Mouse (Mus musculus) adrenal gland, adult 8-10 months (tissue): Measurements from ENCODE around the gene Cad. TPM values are rescaled to one million over a fixed set of nuclear protein-coding genes. Genes with fewer than 3 reads are reported as not detected.

Experiments
- DNase-seq: peaks from one replicate; pipeline ENCODE4 v3.0.0; 2022
- total RNA-seq, 4 experiments: library from RNA; stranded (reverse); gene quantifications; 2 replicates each; pipeline ENCODE4 v1.2.4; 2022

Cad gene
- total RNA-seq, 4 experiments from 2014 or later, result 23.1 to 52.0 (median 33.6) TPM

DNA sequence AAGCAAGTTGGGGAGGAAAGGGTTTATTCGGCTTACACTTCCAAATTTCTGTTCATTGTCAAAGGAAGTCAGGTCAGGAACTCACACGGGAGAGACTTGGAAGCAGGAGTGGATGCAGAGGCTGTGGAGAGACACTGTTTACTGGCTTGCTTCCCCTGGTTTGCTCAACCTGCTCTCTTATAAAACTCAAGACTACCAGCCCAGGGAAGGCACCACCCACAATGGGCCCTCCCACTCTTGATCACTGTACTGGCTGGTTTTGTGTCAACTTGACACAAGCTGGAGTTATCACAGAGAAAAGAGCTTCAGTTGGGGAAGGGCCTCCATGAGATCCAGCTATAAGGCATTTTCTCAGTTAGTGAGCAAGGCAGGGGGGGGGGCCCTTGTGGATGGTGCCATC, 16.5 kb downstream of the Cad start:
- no peak for DNase-seq

DNA sequence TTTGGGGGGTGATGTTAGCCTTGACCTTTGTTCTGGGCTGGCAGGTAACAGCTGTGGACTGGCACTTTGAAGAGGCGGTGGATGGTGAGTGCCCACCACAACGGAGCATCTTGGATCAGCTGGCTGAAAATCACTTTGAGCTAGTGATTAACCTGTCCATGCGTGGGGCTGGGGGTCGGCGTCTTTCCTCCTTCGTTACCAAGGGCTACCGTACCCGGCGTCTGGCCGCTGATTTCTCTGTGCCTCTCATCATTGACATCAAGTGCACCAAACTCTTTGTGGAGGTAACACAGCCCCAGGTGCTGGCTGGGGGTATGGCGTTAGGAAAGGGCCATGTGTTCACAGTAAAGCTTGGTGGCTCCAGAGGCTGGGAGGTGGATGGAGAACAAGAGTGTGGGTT, 17.2 kb downstream of the Cad start:
- DNase-seq, result no peak

DNA sequence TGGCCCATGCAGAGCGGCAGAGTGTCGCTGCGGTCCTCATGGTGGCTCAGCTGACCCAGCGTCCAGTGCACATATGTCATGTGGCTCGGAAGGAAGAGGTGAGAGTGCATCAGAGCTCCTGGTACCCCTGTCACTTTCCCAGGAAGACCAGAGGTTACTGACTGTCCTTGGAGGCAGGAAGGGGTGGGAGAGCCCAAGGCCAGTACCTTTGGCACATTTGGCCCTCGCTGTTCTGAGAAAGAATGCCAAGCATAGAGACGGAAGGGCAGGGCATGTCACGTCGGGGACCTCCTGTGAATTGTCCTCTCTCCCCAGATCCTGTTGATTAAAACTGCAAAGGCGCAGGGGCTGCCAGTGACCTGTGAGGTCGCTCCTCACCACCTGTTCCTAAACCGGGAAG, 18.6 kb downstream of the Cad start:
- DNase-seq, result no peak

DNA sequence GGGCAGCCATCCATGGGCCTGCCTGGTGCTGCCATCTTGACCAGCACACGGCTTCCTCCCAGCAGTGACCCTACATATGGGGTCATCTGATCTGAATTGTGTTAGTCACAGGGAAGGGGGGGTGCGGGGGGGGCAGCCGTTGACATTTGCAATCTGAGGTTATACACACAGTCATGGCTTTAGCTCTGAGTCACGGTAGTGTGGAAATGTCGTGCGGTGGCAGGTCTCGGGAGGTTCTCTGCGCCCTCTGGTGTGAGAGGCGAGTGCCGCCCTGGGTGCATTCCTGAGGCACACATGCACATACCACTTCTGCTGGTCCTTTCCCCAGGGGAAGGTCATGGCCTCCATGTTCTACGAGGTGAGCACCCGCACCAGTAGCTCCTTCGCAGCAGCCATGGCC, 21.8 kb downstream of the Cad start:
- DNase-seq, result peak; percentile 50

DNA sequence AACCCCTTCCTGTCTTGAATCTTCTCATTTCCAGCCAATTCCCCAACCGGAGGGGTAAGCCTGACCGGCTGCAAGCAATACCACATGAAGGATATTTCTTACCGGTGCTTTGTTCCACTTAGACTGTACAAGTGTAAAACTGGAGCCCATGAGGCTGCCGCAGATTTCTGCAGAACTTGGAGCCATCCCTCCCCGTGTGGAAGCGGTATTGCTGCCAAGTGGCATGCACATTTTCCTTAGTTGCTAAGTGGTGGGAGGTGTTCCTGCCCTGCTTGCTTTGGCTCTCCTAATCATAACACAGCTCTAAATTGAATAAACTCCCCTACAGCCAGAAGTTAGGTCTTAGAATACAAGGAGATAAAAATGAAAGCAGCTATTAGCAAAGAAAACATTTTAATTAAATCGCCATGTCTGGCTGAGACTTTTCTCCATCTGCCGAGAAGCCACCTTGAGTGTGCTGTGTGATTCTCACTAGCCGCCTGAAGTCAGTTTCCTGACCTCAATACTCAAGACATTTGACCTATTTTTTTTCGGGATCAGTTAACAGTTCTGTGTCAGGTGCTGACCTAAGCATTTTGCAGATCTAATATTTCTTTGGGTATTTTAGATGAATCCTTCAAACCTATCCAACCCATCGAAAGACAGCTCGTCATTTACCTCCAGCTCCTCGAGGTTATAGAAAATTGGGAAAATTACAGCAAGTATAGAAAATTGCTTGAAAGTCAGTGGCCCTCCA, 25.6 kb downstream of the Cad start:
- no peak for DNase-seq

DNA sequence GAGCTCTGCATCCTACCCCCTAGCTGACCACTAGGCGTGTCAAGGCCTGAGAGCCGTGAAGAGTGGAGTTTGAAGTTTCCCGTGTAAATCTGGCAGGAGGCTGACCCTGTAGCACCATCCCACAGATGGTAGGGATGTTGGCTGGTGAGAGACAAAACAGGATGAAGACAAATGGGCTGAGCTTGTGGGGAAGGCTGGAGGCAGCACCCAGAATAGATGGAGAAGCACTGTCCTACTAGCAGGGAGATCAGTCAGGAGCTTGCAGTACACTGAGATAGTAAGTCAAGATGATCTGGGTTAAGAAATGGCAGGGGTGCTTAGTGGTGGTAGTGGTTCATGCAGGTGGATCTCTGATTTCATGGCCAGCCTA, 26.2 kb downstream of the Cad start:
- no peak for DNase-seq

DNA sequence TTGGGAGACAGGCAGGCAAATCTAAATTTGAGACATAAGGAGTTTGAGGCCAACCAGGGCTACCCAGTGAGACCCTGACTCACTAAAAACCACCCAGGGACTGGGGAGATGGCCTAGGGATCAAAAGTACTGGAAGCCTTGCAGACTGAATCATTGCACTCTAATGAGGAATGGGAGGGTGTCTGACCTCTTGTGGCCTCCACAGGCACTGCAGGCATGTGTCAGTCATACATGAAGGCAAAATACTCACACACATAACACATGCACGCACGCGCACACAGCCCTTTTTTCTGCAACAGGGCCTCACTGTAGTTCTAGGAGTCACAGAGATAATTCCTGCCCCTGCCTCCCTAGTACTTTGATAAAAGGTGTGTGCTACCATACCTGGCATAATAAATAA, 26.8 kb downstream of the Cad start:
- DNase-seq, result no peak

DNA sequence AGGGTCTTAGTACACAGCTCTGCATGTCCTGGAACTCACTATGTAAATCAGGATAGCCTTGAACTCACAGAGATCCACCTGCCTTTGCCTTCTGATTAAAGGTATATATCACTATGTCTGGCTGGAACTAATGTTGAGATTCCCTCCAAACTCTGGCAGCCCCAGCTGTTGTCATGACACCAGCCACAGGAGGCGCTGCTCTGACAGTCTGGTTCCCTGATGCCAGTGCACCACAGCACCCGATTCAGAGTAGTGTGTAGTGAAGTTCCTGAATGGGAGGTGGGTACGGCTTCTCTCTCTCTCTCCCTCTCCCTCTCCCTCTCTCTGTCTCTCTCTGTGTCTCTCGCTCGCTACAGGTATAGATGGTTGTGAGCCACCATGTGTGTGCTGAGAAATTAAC, 27.8 kb downstream of the Cad start:
- DNase-seq, result no peak

DNA sequence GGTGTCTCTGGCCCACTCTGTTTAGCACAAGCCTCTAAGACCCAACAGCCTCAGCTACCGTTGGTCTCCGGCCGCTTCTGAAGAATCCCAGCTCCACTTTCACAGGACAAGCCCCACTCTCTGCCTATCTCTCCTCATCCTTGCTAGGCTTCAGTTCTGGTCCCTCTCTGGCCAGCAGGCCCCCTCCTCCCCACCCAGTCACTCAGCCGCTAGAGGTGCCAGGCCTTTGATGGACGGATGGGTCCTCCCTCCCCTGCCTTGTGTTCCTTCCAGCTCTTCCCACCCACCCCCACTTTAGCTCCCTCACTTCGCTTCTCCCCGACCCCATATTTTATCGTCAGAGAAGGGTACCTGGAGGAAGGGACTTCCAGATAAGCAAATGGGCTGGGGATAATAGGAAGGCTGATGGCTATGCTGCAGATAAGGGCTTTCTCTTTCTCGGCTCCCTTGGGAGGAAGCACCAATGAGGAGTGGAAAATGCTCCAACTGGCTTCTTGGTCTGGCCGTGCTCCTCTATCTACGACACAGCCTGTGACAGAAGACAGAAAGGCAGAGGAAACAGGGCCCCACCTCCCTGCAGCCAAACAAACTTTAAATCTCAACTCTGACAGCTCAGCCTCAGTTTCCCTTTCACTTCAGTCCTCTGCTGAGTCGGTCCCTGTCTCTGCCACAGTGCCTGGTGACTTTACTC, 28.5 kb downstream of the Cad start:
- no peak for DNase-seq

DNA sequence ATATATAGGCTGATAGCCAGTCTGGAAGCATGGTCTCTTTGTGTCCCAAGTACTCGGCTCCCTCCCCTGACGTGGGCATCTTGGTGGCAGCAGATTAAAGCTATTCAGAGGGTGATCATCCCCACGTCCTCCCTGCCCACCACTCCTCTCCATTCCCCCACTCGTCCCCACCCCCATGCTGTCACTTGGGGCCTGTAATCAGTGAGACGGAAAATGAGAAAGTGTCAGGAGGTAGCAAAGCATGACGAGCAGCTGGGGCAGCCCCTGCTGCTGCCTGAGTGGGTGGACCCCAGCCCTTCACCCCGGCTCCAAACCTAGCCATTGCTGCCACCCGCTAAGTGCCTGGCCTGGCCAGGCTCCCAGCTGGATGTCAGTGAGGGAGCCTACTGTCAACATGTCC, 29.4 kb downstream of the Cad start:
- no peak for DNase-seq

DNA sequence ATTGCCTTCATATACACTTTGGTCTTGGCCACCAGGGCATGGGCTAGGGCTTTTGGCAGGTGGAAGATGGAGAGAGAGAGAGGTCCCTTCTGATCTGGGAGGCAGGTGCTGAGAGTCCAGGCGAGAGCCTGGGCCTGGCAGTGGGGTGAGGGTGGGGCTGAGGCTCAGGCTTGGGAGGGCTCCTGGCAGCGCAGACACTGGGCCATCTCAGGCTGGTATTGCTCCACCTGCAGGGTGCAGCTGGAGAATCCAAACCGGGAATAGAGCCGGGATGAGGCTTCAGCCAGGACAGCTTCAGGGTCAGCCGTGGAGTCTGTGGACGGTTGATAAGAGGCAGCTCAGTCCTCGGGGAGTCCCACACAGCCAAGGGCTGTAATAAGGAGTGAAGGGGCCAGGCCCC, 32.0 kb downstream of the Cad start:
- no peak for DNase-seq

DNA sequence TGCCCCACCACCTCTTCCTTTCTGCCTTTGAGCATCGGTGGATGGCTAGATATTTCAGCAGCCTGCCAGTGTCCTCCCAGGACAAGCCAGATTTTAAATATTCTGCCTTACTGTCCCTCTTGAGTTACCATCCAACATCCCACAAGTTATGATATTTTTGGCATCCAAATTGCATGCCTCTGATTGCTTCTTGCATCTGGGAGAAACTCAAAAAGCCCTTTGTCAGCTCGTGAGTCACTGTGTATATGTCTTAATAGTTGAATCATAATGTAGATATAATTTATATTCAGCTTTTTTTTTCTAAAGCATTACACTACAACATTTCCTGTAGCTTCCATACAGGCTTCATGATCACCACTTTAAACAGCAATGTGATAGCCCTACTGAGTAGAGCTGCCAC, 32.6 kb downstream of the Cad start:
- DNase-seq, result no peak

DNA sequence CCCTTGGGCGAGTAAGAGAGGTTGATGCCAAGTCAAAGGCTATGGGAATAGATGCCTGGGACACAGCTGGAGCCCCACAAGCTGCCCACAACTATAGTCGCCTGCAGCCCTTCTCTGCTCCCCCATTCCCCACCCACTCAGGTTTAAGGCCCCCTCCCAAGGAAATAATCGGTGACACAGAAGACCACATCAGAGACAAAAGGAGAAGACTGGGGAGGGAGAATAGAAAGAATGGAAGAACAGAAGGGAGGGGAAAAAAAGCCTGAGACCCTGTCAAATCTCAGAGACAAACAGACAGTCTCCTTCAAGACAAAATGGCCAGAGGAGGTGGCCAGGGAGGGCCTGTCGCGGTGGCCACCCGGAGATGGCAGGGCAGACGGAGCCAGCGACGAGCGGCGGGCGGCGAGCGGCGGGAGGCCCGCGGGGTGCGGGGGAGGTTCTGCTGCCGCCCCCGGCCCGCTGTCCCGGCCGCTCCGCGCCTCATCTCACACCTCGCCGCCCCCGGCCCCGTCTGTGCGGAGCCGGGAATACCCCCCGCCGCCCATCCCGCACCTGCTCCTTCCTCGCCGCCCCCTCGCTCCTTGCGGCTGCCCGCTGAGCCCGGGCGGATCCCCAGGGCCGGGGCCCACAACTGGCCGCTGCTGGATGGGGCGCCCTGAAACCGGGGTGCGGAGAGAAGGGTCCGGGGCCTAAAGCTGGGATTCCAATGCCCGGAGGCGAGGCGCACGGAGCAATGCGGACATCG, 37.8 kb downstream of the Cad start:
- no peak for DNase-seq

DNA sequence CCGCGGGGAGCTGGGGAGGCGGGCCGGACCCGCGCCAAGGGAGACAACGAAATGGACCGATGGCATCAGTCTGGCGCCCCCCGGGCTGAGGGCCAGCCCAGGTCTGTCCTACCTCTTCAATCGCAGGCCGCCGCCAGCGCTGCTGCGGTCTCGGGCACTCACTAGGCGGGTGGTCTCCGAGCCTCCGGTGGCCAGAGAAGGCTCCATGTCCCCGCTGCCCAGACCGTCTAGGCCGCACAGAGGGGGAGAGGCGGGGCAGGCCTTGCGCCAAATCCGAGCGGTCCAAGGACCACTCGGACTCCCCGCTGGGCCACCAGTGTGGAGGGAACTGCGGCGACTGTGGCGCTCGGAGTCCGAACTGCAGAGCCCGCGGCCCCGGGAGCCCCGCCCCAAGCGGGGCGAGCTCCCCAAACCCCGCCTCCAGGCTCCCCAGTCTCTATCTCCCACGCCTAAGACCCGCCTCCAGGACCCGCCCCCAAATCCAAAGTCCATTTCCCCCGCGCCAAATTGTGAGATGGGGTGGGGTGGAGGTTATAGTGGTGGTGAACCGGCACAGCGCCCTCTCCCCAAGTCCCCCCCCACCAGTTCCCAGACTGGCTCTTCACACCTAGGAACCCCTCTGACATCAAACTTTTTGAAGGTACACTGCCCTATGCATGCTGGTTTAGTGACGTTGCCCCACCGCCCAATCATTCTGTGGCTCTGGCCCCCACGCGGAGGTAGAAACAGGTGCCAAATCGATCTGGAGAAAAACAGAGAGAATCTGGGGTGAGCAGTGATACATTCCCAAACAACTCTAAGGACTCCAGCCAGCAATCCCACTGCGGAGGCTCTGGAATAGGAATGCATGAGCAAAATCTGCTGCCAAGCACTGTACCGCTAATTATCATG, 38.8 kb downstream of the Cad start:
- DNase-seq, result no peak

DNA sequence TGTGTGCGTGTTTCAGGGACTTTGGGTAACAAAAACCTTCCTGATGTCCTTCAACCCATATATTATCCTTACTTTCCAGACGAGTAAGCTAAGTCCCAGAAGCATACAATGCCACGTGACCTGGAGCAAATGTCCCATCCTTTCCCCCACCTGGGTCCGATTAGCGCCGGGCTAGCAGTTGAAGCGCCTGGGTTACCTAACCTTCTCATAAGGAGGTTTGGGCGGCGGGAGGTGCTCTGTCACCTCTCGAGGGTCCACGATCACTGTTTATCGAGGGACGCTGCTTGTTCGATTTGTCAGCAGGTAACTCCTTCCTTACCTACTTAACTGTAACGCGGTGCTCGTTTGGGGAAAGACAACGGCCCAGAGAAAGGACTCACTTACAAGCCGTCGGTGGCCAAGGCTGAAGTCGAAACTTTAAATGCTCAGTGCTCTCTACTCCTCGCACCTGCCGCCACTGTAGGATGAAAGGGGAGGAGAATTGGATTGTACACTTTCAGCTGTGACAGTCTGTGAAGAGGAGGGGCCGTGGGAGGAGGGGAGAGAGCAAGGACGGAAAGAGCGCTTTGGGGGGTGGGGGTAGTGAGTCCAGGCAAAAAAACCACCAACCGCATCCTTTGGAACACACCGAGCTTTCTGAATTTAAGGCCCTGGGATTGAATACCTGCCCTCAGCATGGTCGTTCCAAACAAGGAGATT, 39.7 kb downstream of the Cad start:
- no peak for DNase-seq

DNA sequence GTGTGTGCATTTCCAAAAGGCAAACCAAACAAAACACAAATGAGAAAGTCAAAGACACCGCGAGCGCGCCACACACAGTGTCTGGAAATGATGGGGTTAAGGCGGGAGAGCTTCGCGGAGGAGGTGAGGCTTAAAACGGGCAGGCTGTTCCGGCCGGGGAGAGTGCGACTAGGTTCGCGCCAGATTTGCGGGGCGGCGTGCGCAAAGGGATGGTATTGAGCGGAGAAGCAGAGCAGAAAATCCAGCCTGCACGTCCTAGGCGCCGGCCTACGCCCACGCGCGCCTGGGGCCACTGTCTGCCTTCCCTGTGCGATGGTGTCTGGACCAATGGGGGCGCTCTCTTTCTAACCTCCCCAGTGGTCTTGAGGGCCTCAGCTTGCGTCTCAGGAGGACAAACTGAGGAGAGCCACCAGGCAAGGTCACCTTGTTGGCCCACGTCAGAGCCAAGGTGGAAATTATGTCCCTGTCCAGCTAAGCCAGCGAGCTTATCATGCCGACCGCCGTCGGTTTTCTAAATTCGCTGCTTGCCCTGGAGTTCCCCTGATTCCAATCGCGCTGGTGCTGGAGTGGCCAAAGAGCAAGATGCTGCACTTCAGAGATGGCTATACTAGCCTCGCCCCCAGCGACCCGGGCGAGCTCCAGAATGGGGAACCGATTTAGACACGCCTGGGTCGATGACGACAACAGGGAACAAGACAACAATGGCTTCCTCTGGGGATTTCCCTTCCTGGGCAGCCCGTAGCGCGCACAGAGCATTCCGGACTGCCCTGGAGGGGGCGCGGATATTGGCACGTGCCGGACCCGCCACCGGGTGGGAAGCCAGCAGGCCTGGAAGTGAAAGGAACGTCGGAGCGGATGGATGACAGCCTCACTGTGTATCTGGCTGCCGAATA, 40.5 kb downstream of the Cad start:
- no peak for DNase-seq

DNA sequence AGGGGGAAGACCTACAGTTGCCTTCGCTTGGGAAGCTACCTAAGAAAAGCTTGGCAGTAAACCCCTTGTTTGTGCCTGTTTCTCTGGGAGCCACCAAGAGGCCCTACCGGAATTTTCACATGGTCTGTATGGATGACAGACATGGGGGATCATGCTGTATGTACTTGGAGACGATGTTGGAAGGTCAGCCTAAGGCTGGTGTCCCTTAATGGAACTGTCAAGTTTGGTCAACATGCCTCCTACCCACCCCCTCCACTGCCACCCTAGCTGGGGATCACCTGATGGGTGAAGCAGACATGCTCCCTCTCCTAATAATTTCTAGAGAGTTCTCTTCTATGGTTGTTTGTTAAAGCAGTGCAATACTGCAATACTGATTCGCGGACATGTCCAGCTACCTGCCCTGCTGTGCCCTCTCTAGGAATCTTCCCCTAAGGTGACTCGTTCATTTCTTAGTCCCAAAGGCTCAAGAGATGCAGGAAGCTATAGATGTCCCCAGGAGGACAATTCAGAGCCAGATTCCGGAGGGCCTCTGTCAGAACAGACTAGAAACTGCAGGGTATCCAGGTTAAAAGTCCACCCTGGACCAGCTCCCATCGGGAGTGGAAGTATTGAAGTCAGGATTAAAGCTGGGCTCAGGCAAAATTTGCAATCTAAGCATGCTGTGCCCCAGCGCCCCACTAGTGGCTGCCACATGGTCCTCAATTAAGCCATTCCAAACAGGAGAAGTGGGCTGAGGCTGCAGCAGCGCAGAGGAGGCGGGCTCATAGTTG, 41.3 kb downstream of the Cad start:
- no peak for DNase-seq

DNA sequence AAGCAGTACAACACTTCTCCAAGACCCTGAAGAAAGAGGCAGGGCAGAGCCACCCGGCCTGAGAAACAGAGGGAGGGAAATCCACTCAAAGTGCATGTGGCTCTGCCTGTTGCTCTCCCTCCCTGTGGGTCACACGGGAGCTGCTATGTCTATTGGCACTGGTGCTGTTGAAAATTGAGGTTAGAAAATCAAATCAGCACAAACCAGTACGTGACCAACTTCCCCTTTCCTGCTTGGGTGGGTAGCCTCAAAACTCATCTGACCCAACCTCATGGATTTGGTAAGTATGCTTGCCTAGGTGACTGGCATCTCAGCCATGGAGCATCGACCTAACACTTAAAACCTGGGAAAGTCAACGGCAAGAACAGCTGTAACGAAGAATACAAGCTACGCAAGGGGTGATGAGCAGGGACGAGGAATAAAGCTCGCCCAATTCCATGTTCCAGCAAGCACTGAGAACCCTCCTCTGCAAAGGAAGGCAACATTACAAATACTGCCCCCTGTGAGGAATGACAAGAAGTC, 51.3 kb downstream of the Cad start, which contains the start of gene Dnajc5g:
Gene Dnajc5g, plus strand, starts transcription at position 472 of the 522 bp plus-strand sequence.
- no peak for DNase-seq

DNA sequence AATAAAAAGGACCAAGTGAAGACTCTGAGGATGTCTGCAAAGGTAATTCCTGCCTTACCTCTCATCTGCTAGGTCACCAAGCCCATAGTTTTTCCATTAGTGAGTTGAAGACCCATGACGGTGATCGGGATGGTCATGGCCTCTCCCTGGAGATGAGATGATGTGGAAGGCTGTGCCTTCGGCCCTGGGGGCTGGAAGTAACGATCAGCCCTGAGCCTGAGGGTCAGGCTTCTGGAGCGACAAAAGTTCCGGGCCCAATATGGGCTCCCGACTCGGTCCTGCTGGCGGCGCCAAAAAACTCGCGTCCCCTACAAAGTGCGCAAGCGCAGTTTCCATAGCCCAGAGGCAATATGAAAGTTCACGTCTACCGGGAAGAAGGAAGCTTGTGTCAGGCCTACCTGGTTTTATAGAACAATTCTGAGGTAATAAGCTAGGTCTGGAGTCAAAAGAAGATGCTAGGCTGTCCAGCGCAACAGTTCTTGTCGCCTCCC, 53.5 kb downstream of the Cad start, which contains the start of gene Slc30a3:
Gene Slc30a3, minus strand, starts transcription at position 238 of the 491 bp plus-strand sequence.
- DNase-seq, result no peak

DNA sequence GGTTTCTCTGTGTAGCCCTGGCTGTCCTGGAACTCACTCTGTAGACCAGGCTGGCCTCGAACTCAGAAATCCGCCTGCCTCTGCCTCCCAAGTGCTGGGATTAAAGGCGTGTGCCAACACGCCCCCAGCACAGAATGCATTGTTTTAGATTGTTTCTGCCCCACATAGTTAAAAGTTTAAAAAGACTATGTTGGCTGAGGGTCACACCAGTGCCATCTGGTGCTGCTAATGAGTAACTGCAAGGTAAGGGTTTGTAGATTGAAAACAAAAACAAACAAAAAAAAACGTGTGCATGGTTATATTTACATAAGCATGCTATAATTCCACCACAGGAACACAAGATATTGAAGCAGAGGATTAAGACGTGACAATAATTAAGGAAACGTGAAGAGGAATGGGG, 56.2 kb downstream of the Cad start:
- no peak for DNase-seq
